Mouse (Mus musculus): ENCODE data around the gene Yipf4. TPM values are rescaled to one million over a fixed set of nuclear protein-coding genes. Genes with fewer than 3 reads are reported as not detected.

Yipf4 gene
- polyA plus RNA-seq, 1 experiment from 2014 or later: 58.0 TPM

- ATAC-seq (ENCODE audit: low FRiP score): peak; percentile 99
- Histone ChIP-seq H3K27me3 (no peaks in the 10 kb centered on the region), H3K4me1 (peaks cover 20% of the 10 kb centered on the region), H3K27ac (peak within 1 kb of the TSS; percentile 96), H3K36me3 (no peaks in the 10 kb centered on the region), H3K4me3 (peak within 1 kb of the TSS; percentile 75), H3K9ac (peak within 1 kb of the TSS; percentile 93), H3K4me2 (replicated peaks) (peak within 1 kb of the TSS; percentile 73), H3K9me3 (replicated peaks) (no peaks in the 10 kb centered on the region)
- under 1% methylated on average over 71 of the region's 71 CpGs for WGBS
These were observed 38.7 kb downstream of the Yipf4 start, which contains the start of gene Birc6 for GRCm38 (mm10) chr17:74527729-74528607. Gene Birc6 (plus strand): TSS chr17:74528295.

DNA sequence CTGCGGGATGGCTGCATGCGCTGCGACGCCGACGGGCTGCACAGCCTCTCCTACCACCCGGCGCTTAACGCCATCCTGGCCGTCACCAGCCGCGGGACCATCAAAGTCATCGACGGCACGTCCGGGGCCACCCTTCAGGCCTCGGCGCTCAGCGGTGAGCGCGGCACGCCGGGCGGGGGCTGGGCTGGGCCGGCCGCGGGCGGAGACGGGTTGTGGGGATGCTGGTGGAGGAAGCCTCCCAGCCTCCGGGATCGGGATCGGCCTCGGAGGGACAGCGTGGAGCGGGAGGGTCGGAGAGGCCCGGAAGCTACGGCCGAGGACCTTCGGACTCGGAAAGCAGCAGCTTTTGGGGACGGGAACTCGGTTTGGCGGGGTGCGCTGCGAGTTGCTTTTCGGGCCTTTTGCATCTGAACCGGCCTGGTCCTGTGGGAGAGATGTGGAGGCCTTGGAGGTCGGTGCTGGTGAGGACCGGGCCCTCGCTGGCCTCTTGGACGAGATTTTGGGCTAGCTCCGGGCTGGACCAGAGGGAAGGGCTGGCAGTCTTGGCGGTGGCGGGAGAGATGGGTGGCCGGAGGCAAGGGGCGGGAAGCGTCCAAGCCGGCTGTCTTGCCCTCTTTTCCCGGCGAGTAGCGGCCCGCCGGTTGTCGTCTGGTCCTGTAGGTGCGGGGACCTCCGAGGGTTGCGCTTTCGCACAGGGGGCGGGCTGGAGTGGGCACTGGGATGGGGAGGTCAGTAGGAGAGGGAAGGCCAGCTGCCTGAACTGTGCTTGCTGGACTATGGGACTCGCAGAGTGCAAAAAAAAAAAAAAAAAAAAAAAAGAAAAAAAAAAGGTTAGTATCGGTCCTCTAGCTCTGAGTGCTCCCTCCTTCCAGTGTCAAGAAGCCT lies 39.6 kb downstream of the Yipf4 start:
- Histone ChIP-seq H3K36me3 (no peaks in the 10 kb centered on the region), H3K4me3 (peak overlapping the region; percentile 75), H3K27ac (peak overlapping the region; percentile 96), H3K27me3 (no peaks in the 10 kb centered on the region), H3K4me2 (replicated peaks) (peak overlapping the region; percentile 73), H3K9me3 (replicated peaks) (no peaks in the 10 kb centered on the region), H3K9ac (peak overlapping the region; percentile 93), H3K4me1 (peaks cover 20% of the 10 kb centered on the region)
- ATAC-seq (ENCODE audit: low FRiP score): peak; percentile 68
- WGBS: under 1% methylated on average over 69 of the region's 72 CpGs

- 18% methylated on average over 3 of the region's 3 CpGs for WGBS
- H3K4me3 ChIP-seq: peak overlapping the region; percentile 75
- no peaks in the 10 kb centered on the region for H3K9me3 ChIP-seq (replicated peaks)
- peak overlapping the region; percentile 73 for H3K4me2 ChIP-seq (replicated peaks)
- H3K36me3 ChIP-seq: no peaks in the 10 kb centered on the region
- ATAC-seq (ENCODE audit: low FRiP score): no peak
- H3K9ac ChIP-seq: peak overlapping the region; percentile 93
- H3K4me1 ChIP-seq: peaks cover 20% of the 10 kb centered on the region
- no peaks in the 10 kb centered on the region for H3K27me3 ChIP-seq
- H3K27ac ChIP-seq: 0 out of 2 replicates have a peak overlapping the region, but pooled peaks have one; percentile 96
These were observed 40.2 kb downstream of the Yipf4 start for GRCm38 (mm10) chr17:74529533-74529824.

GRCm38 (mm10) chr17:74534971-74535370 lies 45.7 kb downstream of the Yipf4 start:
- Histone ChIP-seq H3K4me3 (no peak overlapping the region), H3K27me3 (no peaks in the 10 kb centered on the region), H3K27ac (no peak overlapping the region), H3K9ac (no peak overlapping the region), H3K9me3 (replicated peaks) (no peaks in the 10 kb centered on the region), H3K36me3 (no peaks in the 10 kb centered on the region), H3K4me2 (replicated peaks) (no peak overlapping the region), H3K4me1 (peaks cover 8% of the 10 kb centered on the region)
- 97% methylated on average over 4 of the region's 4 CpGs for WGBS
- ATAC-seq (ENCODE audit: low FRiP score): no peak

- no peak overlapping the region for H3K4me3 ChIP-seq
These were observed 48.2 kb downstream of the Yipf4 start for GRCm38 (mm10) chr17:74537526-74537925.

DNA sequence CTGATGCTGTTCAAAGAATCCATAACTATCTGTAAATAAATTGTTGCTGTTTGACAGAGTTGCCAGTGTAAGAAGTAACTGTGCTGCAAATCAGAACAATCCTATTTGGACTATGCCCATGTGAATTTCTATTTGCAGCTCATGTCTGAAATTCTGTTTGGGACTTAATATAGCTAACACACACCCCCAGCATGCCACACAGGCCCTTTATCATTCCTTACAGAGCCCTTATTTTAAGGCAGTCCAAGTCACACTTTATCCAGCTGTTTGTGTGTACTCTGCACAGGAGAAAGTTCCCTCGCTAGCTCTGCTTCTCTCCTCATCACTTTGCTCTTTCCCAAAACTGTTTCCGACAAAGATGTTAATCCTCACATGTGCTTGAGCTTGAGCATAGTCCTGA lies 54.3 kb downstream of the Yipf4 start:
- Histone ChIP-seq H3K27me3 (no peaks in the 10 kb centered on the region), H3K36me3 (peaks cover 17% of the 10 kb centered on the region)
- WGBS: 97% methylated on average over 2 of the region's 2 CpGs

More at GRCm38 (mm10) chr17:74537526-74537925, 48.2 kb downstream of the Yipf4 start:
- H3K27ac ChIP-seq: no peak overlapping the region
- no peak for ATAC-seq (ENCODE audit: low FRiP score)
- no peaks in the 10 kb centered on the region for H3K4me1 ChIP-seq
- no peak overlapping the region for H3K4me2 ChIP-seq (replicated peaks)
- WGBS: 89% methylated on average over 1 of the region's 1 CpGs
- no peaks in the 10 kb centered on the region for H3K9me3 ChIP-seq (replicated peaks)
- no peak overlapping the region for H3K9ac ChIP-seq
- H3K27me3 ChIP-seq: no peaks in the 10 kb centered on the region
- no peaks in the 10 kb centered on the region for H3K36me3 ChIP-seq

More for the DNA sequence above, 54.3 kb downstream of the Yipf4 start:
- Histone ChIP-seq H3K4me1 (no peaks in the 10 kb centered on the region), H3K9ac (no peak overlapping the region), H3K9me3 (replicated peaks) (no peaks in the 10 kb centered on the region), H3K4me2 (replicated peaks) (no peak overlapping the region), H3K4me3 (no peak overlapping the region), H3K27ac (no peak overlapping the region)
- ATAC-seq (ENCODE audit: low FRiP score): no peak

Other genes with a start within 250 kb of the Yipf4 start
- 68.5 and 69.2 TPM in 2 replicates for gene Memo1, start 194.0 kb upstream of the Yipf4 start, polyA plus RNA-seq (2016; fragmentation: Nextera tagmentation; extraction: Ambion mirVana)
- gene Dpy30, start 165.5 kb upstream of the Yipf4 start, polyA plus RNA-seq (2016; fragmentation: Nextera tagmentation; extraction: Ambion mirVana): 200 and 211 TPM in 2 replicates
- 52.2 and 53.0 TPM in 2 replicates for gene Spast, start 150.5 kb upstream of the Yipf4 start, polyA plus RNA-seq (2016; fragmentation: Nextera tagmentation; extraction: Ambion mirVana)
- 30.2 and 30.3 TPM in 2 replicates for gene Slc30a6, start 93.9 kb upstream of the Yipf4 start, polyA plus RNA-seq (2016; fragmentation: Nextera tagmentation; extraction: Ambion mirVana)
- 0.34 TPM in 2 replicates for gene Nlrc4, start 30.4 kb upstream of the Yipf4 start, polyA plus RNA-seq (2016; fragmentation: Nextera tagmentation; extraction: Ambion mirVana)
- gene Birc6, start 38.8 kb downstream of the Yipf4 start, polyA plus RNA-seq (2016; fragmentation: Nextera tagmentation; extraction: Ambion mirVana): 102 and 107 TPM in 2 replicates
- gene Ttc27, start 228.2 kb downstream of the Yipf4 start, polyA plus RNA-seq (2016; fragmentation: Nextera tagmentation; extraction: Ambion mirVana): 22.2 and 23.0 TPM in 2 replicates